Mouse (Mus musculus): ENCODE data around the gene Dmrtc1a. TPM values are rescaled to one million over a fixed set of nuclear protein-coding genes. Genes with fewer than 3 reads are reported as not detected.

Gene Dmrtc1a
- 0.64 and 1.0 TPM in 2 replicates for polyA plus RNA-seq (2012; rRNA removed)

DNA sequence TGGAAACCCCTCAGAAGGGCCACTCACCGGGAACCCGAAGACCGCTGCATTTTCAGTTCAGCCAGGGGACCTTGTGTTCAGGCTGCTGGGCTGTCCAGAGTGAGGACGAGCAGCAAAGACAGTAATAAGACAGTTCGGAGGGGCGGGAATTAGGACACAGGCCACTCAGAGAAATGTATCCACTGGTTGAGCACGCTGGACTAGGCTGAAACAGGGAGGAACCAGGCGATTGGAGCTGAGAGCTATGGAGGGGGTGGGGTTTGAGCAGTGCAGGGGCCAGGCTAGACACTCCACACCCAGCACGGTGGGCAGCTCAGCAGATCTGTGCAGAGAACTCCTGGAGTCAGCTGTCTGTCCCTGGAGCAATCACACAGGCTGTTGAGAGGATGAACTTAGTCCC is at the start of gene Dmrtc1a, which contains the start of gene 1700011M02Rik:
Gene Dmrtc1a, minus strand, starts transcription at position 101 of the 400 bp plus-strand sequence.
Gene 1700011M02Rik, plus strand, starts transcription at position 319 of the 400 bp plus-strand sequence.

GRCm38 (mm10) chrX:102928072-102928471 is 19.6 kb upstream of the Dmrtc1a start, which contains the start of gene 1700018G05Rik:
1700018G05Rik (plus strand) TSS chrX:102928372.

GRCm38 (mm10) chrX:102867871-102868270 is 40.6 kb downstream of the Dmrtc1a start, which contains the start of gene 1700031F05Rik:
1700031F05Rik (minus strand) TSS chrX:102867971.

DNA sequence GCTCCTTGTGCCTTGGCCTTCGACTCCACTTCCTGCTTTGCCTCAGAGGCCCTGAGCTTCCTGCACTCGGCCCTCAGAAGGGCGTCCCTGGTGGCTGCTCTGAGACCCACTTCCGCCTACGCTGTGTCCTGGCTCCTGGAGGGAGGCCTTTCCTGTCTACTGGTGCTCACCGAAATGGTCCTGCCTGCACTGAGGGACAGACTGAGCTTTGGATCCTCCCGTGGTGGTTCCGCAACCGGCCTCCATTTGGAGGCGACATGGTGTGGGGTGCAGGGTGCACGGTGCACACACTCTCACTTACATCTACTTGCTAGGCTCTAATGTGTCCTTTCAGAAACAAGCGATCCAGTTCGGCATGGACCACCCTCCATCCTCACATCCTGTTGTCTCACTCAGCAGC is 54.0 kb downstream of the Dmrtc1a start, which contains the start of gene Dmrtc1c2:
Gene Dmrtc1c2, minus strand, starts transcription at position 101 of the 400 bp plus-strand sequence.

Other genes with a start within 250 kb of the Dmrtc1a start
- not detected in 2 replicates for gene Gm3880, start 221.7 kb downstream of the Dmrtc1a start, polyA plus RNA-seq (2012; rRNA removed)
- not detected in 2 replicates for gene Gm9112, start 201.1 kb downstream of the Dmrtc1a start, polyA plus RNA-seq (2012; rRNA removed)
- gene Dmrtc1b, start 200.8 kb downstream of the Dmrtc1a start, polyA plus RNA-seq (2012; rRNA removed), result not detected in 2 replicates
- not detected in 2 replicates for gene Dmrtc1c1, start 105.7 kb downstream of the Dmrtc1a start, polyA plus RNA-seq (2012; rRNA removed)
- gene Dmrtc1c2, start 54.1 kb downstream of the Dmrtc1a start, polyA plus RNA-seq (2012; rRNA removed), result not detected in 2 replicates
- gene 1700031F05Rik, start 40.7 kb downstream of the Dmrtc1a start, polyA plus RNA-seq (2012; rRNA removed), result 0.05 TPM in 1 of 2 replicates, not detected in the other
- gene 1700011M02Rik, start 218 bp upstream of the Dmrtc1a start, polyA plus RNA-seq (2012; rRNA removed), result not detected in 2 replicates
- gene 1700018G05Rik, start 19.7 kb upstream of the Dmrtc1a start, polyA plus RNA-seq (2012; rRNA removed), result not detected in 2 replicates

Measured in central nervous system, embryonic 14 days (tissue).